ENCODE assay signal across 12 mouse cellular contexts in genomic region chr2:92788875-92789274, GRCm38 (mm10).
DNase-seq lines count a peak whose midpoint lies in the region.
"Had no signal": no experiment of that assay in that cellular context is flagged by ENCODE, and none has a peak within 500 bp of the region (broad histone marks: within the 10 kb centered on the region; RNA-seq: fewer than 3 reads in every experiment).

No protein-coding gene starts in this region.

- intact Hi-C loops in left cerebral cortex, postnatal 4 days (cut with DNase I): no loop called here

- DNase-seq in brain, adult 2 months (ENCODE audit: low read depth, low spot score): peak; percentile 59
- DNase-seq in cerebellum, adult 11 months: peak; percentile 32
- DNase-seq in cerebellum, adult 8-10 months: peak; percentile 35
- peak; percentile 45 to 62 for DNase-seq in cerebellum, postnatal 14 days
- DNase-seq in adipocyte (ENCODE audit: low spot score): no peak
- no peak for DNase-seq in left cerebral cortex, adult 8-10 months (ENCODE audit: low spot score in 2 of 2)
- no peak for DNase-seq in left cerebral cortex, postnatal 4 days
- DNase-seq: adrenal gland, postnatal 10 days; gastrocnemius, adult 2 months; gastrocnemius, postnatal 36 days; heart, adult 18-20 months; kidney, adult 18-20 months had no signal

Comparison
In these comparisons a context has a peak if more than half of its experiments do, and no peak if none do; other contexts are left out.
1. DNase-seq: peak in brain, adult 2 months (single experiment), cerebellum, adult 11 months (single experiment), cerebellum, adult 8-10 months (single experiment) and cerebellum, postnatal 14 days (2 of 2); none in adipocyte (single experiment), left cerebral cortex, adult 8-10 months (0 of 2) and left cerebral cortex, postnatal 4 days (single experiment).